Mouse (Mus musculus): ENCODE measurements around the gene Vamp1. TPM values are rescaled to one million over a fixed set of nuclear protein-coding genes. Genes with fewer than 3 reads are reported as not detected.

Vamp1 gene
- total and polyA plus RNA-seq, 3 experiments = 1.9 to 4.6 (median 3.1) TPM

GRCm38 (mm10) chr6:125222146-125222545 lies 6.8 kb downstream of the Vamp1 start (continued):
- TF ChIP-seq ZKSCAN1 (IDR thresholded peaks at IDR 0.05; ENCODE audit: borderline replicate concordance, low read depth, low read length) = no peak
- TF ChIP-seq RCOR1 (conservative IDR thresholded peaks at IDR 0.05; ENCODE audit: low read depth, low read length) = no peak
- no peak for TF ChIP-seq MEF2A (IDR thresholded peaks at IDR 0.05; ENCODE audit: borderline replicate concordance, low read depth, low read length)
- TF ChIP-seq CHD1 (IDR thresholded peaks at IDR 0.05; ENCODE audit: low read depth, low read length) = no peak
- no peak for TF ChIP-seq POLR2A (IDR thresholded peaks at IDR 0.05; ENCODE audit: low read depth, low read length)
- TF ChIP-seq TCF12 (IDR thresholded peaks at IDR 0.05; ENCODE audit: low read depth, low read length) = peak; percentile 63

DNA sequence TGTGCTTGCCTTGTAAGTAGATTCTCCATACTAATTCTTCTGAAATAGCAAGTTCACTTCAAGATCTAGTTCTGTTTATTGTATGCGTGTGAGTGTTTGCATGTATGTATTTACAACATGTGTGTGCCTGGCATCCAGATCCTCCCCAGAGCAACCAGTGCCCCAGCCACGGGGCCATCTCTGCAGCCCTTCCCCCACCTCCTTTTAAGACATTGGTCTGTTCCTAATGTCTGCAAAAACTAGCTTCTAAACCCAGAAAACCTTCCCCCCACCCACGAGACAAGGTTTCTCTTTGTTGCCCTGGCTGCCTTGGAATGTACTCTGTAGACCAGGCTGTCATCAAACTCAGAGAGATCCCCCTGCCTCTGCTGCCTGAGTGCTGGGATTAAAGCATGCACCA lies 7.2 kb downstream of the Vamp1 start:
- H3K4me1 ChIP-seq (ENCODE audit: control insufficient read depth in 1 of 2, insufficient read depth in 2 of 2) = peaks cover 4 to 32% of the 10 kb centered on the region in 2 experiments; a peak in 3 of 4 replicates
- H3K4me2 ChIP-seq (ENCODE audit: insufficient read depth, low read depth, poor library complexity, severe bottlenecking) = no peak overlapping the region
- in situ Hi-C loops (cut with MboI; ENCODE audit: low pct_ligation_motif_present, low pct_unique_long_range_greater_than_20kb, low sequenced_read_pairs) (loop anchor here (5.0 kb wide), 1 partner anchor 50 kb away; no protein-coding TSS in a partner anchor), dilution Hi-C loops (cut with MboI; ENCODE audit: extremely low pct_ligation_motif_present, extremely low pct_unique_long_range_greater_than_20kb, low sequenced_read_pairs) (no loop called here)
- H3K79me2 ChIP-seq (replicated peaks; ENCODE audit: control insufficient read depth, extremely low read depth, insufficient read depth, poor library complexity, severe bottlenecking) = no peaks in the 10 kb centered on the region
- DNase-seq (ENCODE audit: extremely low read depth) = no peak
- peaks cover 37 to 82% of the 10 kb centered on the region in 2 experiments for H3K36me3 ChIP-seq (replicated peaks in 1 of 2; ENCODE audit: control insufficient read depth in 1 of 2, insufficient read depth in 1 of 2, low read length in 1 of 2)
- H3K9me3 ChIP-seq (replicated peaks; ENCODE audit: low read length) = no peaks in the 10 kb centered on the region
- no peaks in the 10 kb centered on the region for H3K27me3 ChIP-seq (replicated peaks)
- H3K27ac ChIP-seq (ENCODE audit: insufficient read depth, low read depth) = no peak overlapping the region
- H3K4me3 ChIP-seq (replicated peaks in 1 of 3; ENCODE audit: low read depth in 2 of 3, low read length in 2 of 3, poor library complexity in 1 of 3) = no peak overlapping the region
- H3K9ac ChIP-seq (ENCODE audit: insufficient read depth, low read depth) = no peak overlapping the region
- TF ChIP-seq MAZ (IDR thresholded peaks at IDR 0.05; ENCODE audit: low read depth, low read length) = no peak

DNA sequence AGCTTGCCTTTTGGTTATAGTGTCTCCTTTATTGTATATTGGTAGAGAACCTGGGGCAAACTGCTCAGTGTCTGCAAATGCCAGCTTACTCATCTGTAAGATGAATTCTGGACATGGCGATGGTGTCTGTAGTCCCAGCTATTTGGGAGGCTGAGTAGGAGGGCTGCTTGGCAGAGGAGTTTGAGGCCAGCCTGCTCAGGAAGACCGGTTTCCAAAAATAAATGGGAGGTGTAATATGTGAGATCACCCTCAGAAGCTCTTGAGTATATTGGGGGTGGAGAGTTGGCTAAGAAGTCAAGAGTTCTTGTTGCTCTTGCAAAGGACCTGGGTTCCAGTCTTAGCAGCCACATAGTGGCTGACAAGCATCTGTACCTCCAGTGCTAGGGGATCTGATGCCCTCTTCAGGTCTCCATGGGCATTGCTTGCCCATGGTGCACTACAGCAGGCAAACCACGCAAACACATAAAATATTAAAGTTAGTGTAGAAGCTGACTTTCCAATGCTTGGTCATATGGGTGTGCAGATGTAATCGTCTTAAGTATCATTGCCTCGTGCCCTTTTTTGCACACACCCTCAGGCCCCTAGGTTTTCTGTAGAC lies 10.3 kb downstream of the Vamp1 start:
- TF ChIP-seq CHD1 (IDR thresholded peaks at IDR 0.05; ENCODE audit: low read depth, low read length) = no peak
- TF ChIP-seq ETS1 (conservative IDR thresholded peaks at IDR 0.05; ENCODE audit: low read depth, low read length) = no peak
- TF ChIP-seq RAD21 (IDR thresholded peaks at IDR 0.05; ENCODE audit: low read depth, low read length) = peak; percentile 51
- no peak for TF ChIP-seq ZC3H11A (IDR thresholded peaks at IDR 0.05; ENCODE audit: low read depth, low read length)
- peak; percentile 65 to 66 for TF ChIP-seq CTCF (conservative IDR thresholded peaks at IDR 0.05 in 1 of 2, IDR thresholded peaks at IDR 0.05 in 1 of 2; ENCODE audit: low read depth in 2 of 2, low read length in 2 of 2)
- TF ChIP-seq SMC3 (IDR thresholded peaks at IDR 0.05; ENCODE audit: low read depth, low read length) = peak; percentile 34
- TF ChIP-seq NELFE (IDR thresholded peaks at IDR 0.05; ENCODE audit: low read depth, low read length) = no peak
- TF ChIP-seq ZNF384 (IDR thresholded peaks at IDR 0.05; ENCODE audit: low read depth, low read length) = no peak
- Histone ChIP-seq H3K27me3 (replicated peaks) (no peaks in the 10 kb centered on the region), H3K9me3 (replicated peaks; ENCODE audit: low read length) (no peaks in the 10 kb centered on the region), H3K4me1 (ENCODE audit: control insufficient read depth in 1 of 2, insufficient read depth in 2 of 2) (peaks cover 11 to 33% of the 10 kb centered on the region in 2 experiments), H3K4me2 (ENCODE audit: insufficient read depth, low read depth, poor library complexity, severe bottlenecking) (no peak overlapping the region), H3K36me3 (replicated peaks in 1 of 2; ENCODE audit: control insufficient read depth in 1 of 2, insufficient read depth in 1 of 2, low read length in 1 of 2) (peaks cover 56 to 86% of the 10 kb centered on the region in 2 experiments), H3K27ac (ENCODE audit: insufficient read depth, low read depth) (no peak overlapping the region), H3K4me3 (replicated peaks in 1 of 3; ENCODE audit: low read depth in 2 of 3, low read length in 2 of 3, poor library complexity in 1 of 3) (no peak overlapping the region), H3K9ac (ENCODE audit: insufficient read depth, low read depth) (no peak overlapping the region), H3K79me2 (replicated peaks; ENCODE audit: control insufficient read depth, extremely low read depth, insufficient read depth, poor library complexity, severe bottlenecking) (no peaks in the 10 kb centered on the region)
- dilution Hi-C loops (cut with MboI; ENCODE audit: extremely low pct_ligation_motif_present, extremely low pct_unique_long_range_greater_than_20kb, low sequenced_read_pairs) (no loop called here), in situ Hi-C loops (cut with MboI; ENCODE audit: low pct_ligation_motif_present, low pct_unique_long_range_greater_than_20kb, low sequenced_read_pairs) (no loop called here)
- peak; percentile 36 for DNase-seq (ENCODE audit: extremely low read depth)

Measured in CH12.LX (cell line).